ENCODE assay signal across 8 mouse cellular contexts in genomic region chr1:156717751-156718285, GRCm38 (mm10). TPM values are rescaled to one million over a fixed set of nuclear protein-coding genes. Genes with fewer than 3 reads are reported as not detected.
A peak's percentile ranks its signal among the peaks of the same experiment; 100 is the strongest.
DNase-seq lines count a peak whose midpoint lies in the region; ATAC-seq and TF ChIP-seq lines count a peak whose summit lies in the region.

No protein-coding gene starts in this region.

- peaks cover 20% of the 10 kb centered on the region for H3K36me3 ChIP-seq in erythroblast, embryonic 14.5 days (ENCODE audit: control insufficient read depth)
- no peaks in the 10 kb centered on the region for H3K36me3 ChIP-seq in embryonic facial prominence, embryonic 11.5 days (replicated peaks; ENCODE audit: control insufficient read depth, insufficient read depth, low read depth, low read length)
- no peaks in the 10 kb centered on the region for H3K36me3 ChIP-seq in kidney, adult 2 months (ENCODE audit: control insufficient read depth, insufficient read depth, low read length)
- H3K36me3 ChIP-seq in macrophage (ENCODE audit: inconsistent target), result no peaks in the 10 kb centered on the region

- DNase-seq in embryonic facial prominence, embryonic 11.5 days (ENCODE audit: low spot score), result no peak
- peak; percentile 88 for DNase-seq in kidney, adult 2 months
- no peak for DNase-seq in cerebellum, adult 11-12 months
- no peak for DNase-seq in left cerebral cortex, adult 11 months (ENCODE audit: low spot score)
- no peak for DNase-seq in gastrocnemius, postnatal 10 days

- WGBS in embryonic facial prominence, embryonic 11.5 days, result 16% methylated on average over 13 of the region's 13 CpGs
- WGBS in kidney, adult 2 months, result 10% methylated on average over 13 of the region's 13 CpGs
- WGBS in macrophage (ENCODE audit: missing documents), result 26% methylated on average over 13 of the region's 13 CpGs

- H3K9me3 ChIP-seq in erythroblast, embryonic 14.5 days (ENCODE audit: control insufficient read depth, low read length), result no peaks in the 10 kb centered on the region
- no peaks in the 10 kb centered on the region for H3K9me3 ChIP-seq in embryonic facial prominence, embryonic 11.5 days (replicated peaks; ENCODE audit: control insufficient read depth, low read length)

- ATAC-seq in erythroblast, adult 5-6 weeks (replicated peaks; ENCODE audit: low FRiP score, poor library complexity, severe bottlenecking), result no peak
- no peak for ATAC-seq in embryonic facial prominence, embryonic 11.5 days (replicated peaks; ENCODE audit: insufficient number of reproducible peaks, low FRiP score, low TSS enrichment, low read depth)

- peaks cover 54% of the 10 kb centered on the region for H3K4me1 ChIP-seq in erythroblast, embryonic 14.5 days (ENCODE audit: control insufficient read depth)
- no peaks in the 10 kb centered on the region for H3K4me1 ChIP-seq in embryonic facial prominence, embryonic 11.5 days (ENCODE audit: control insufficient read depth, insufficient read depth, low read length)
- peaks cover 13% of the 10 kb centered on the region; the same call in 1 of the 2 replicates for H3K4me1 ChIP-seq in kidney, adult 2 months (ENCODE audit: control insufficient read depth, insufficient read depth, low read length)

- H3K27me3 ChIP-seq in erythroblast, embryonic 14.5 days (ENCODE audit: control insufficient read depth), result no peaks in the 10 kb centered on the region
- H3K27me3 ChIP-seq in embryonic facial prominence, embryonic 11.5 days (ENCODE audit: control insufficient read depth, insufficient read depth, low read length), result no peaks in the 10 kb centered on the region
- no peaks in the 10 kb centered on the region for H3K27me3 ChIP-seq in kidney, adult 2 months (replicated peaks; ENCODE audit: control insufficient read depth, insufficient read depth, low read length)

- H3K79me2 ChIP-seq in macrophage (ENCODE audit: inconsistent target), result peaks cover 53% of the 10 kb centered on the region

- no peak for TF ChIP-seq CTCF in kidney, adult 2 months (conservative IDR thresholded peaks at IDR 0.05; ENCODE audit: insufficient read depth, insufficient read length, low read depth, low read length)

- H3K27ac ChIP-seq in embryonic facial prominence, embryonic 11.5 days (replicated peaks; ENCODE audit: low read depth, low read length), result no peak overlapping the region
- H3K27ac ChIP-seq in kidney, adult 2 months (ENCODE audit: insufficient read depth, low read depth, low read length), result peak overlapping the region; percentile 95
- H3K27ac ChIP-seq in macrophage, result no peak overlapping the region

- peak overlapping the region; percentile 66 for H3K4me2 ChIP-seq in embryonic facial prominence, embryonic 11.5 days (ENCODE audit: low read depth, low read length)

- peak overlapping the region; percentile 84 for H3K9ac ChIP-seq in embryonic facial prominence, embryonic 11.5 days (replicated peaks; ENCODE audit: low read length)

- no peak for TF ChIP-seq POLR2A in kidney, adult 2 months (IDR thresholded peaks at IDR 0.05; ENCODE audit: low read depth, low read length)

- H3K4me3 ChIP-seq in erythroblast, embryonic 14.5 days (replicated peaks), result peak overlapping the region; percentile 93
- peak overlapping the region; percentile 95 for H3K4me3 ChIP-seq in embryonic facial prominence, embryonic 11.5 days (ENCODE audit: low read depth, low read length)
- peak overlapping the region; percentile 95 for H3K4me3 ChIP-seq in kidney, adult 2 months (ENCODE audit: insufficient read depth, low read depth, low read length)
- H3K4me3 ChIP-seq in macrophage (ENCODE audit: inconsistent target), result peak overlapping the region; percentile 51

RNA-seq across cellular contexts. Expression of gene Fam20b, which starts 1.1 kb away (rescaled TPM):
- polyA plus RNA-seq in erythroblast, embryonic 14.5 days (2012), result 0.55 and 0.60 TPM in 2 replicates
- total RNA-seq in erythroblast, adult 5-6 weeks (2015; ENCODE audit: low replicate concordance), result 6.5 and 10.6 TPM in 2 replicates
- total RNA-seq in erythroblast, adult 5-6 weeks (2017; ENCODE audit: low replicate concordance), result 15.5 and 19.9 TPM in 2 replicates
- polyA plus RNA-seq in embryonic facial prominence, embryonic 11.5 days (2014; fragmentation: Nextera tagmentation; extraction: Ambion mirVana), result 20.9 and 24.0 TPM in 2 replicates
- polyA plus RNA-seq in kidney, adult 2 months (2012; rRNA removed), result 42.2 and 43.6 TPM in 2 replicates
- total RNA-seq in macrophage (2018; cell fraction: chromatin; rRNA removed), result 10 to 100 TPM; 11.8 to 52.5 (median 28.0) TPM
- total RNA-seq in macrophage (2018; cell fraction: cytosol; rRNA removed), result 10 to 100 TPM; 27.9 to 57.5 (median 39.4) TPM
- 10 to 100 TPM; 23.0 to 75.3 (median 46.4) TPM for total RNA-seq in macrophage (2018; cell fraction: nucleus; rRNA removed)
- 27.5 to 34.6 TPM (median 32.7 TPM) in 3 replicates for polyA plus RNA-seq in macrophage (2018)
- total RNA-seq in gastrocnemius, postnatal 10 days (2021), result 10 to 100 TPM; 29.7 to 31.6 TPM

RNA-seq across cellular contexts. Expression of gene Tor3a, which starts 43.7 kb away (rescaled TPM):
- polyA plus RNA-seq in erythroblast, embryonic 14.5 days (2012), result 0.05 TPM in 1 of 2 replicates, not detected in the other
- total RNA-seq in erythroblast, adult 5-6 weeks (2015; ENCODE audit: low replicate concordance), result 4.4 and 4.8 TPM in 2 replicates
- total RNA-seq in erythroblast, adult 5-6 weeks (2017; ENCODE audit: low replicate concordance), result 4.9 and 8.3 TPM in 2 replicates
- polyA plus RNA-seq in embryonic facial prominence, embryonic 11.5 days (2014; fragmentation: Nextera tagmentation; extraction: Ambion mirVana), result 3.3 and 4.0 TPM in 2 replicates
- 12.7 and 19.1 TPM in 2 replicates for polyA plus RNA-seq in kidney, adult 2 months (2012; rRNA removed)
- total RNA-seq in macrophage (2018; cell fraction: chromatin; rRNA removed), result 100 to 1,000 TPM in 15 of 26 experiments, 10 to 100 TPM in 11; 24.2 to 307 (median 158) TPM
- 100 to 1,000 TPM in 14 of 26 experiments, 10 to 100 TPM in 12; 44.9 to 359 (median 167) TPM for total RNA-seq in macrophage (2018; cell fraction: cytosol; rRNA removed)
- 100 to 1,000 TPM in 15 of 26 experiments, 10 to 100 TPM in 11; 46.2 to 401 (median 219) TPM for total RNA-seq in macrophage (2018; cell fraction: nucleus; rRNA removed)
- polyA plus RNA-seq in macrophage (2018), result 53.9 to 142 TPM (median 55.8 TPM) in 3 replicates
- total RNA-seq in gastrocnemius, postnatal 10 days (2021), result 1 to 10 TPM; 7.0 to 8.0 TPM

Comparison
In these comparisons a context has a peak if more than half of its experiments do, and no peak if none do; other contexts are left out.
1. RNA of gene Fam20b, which starts 1.1 kb away (polyA plus RNA-seq): 42.2 to 43.6 TPM in kidney, adult 2 months, 27.5 to 34.6 TPM in macrophage and 20.9 to 24.0 TPM in embryonic facial prominence, embryonic 11.5 days; 0.55 to 0.60 TPM in erythroblast, embryonic 14.5 days; every median in the first group is over 10 times any median in the second.
2. Peak in every context shown above with its lines, with median percentiles within 50 percentile points of each other: H3K4me3 ChIP-seq.